Mouse (Mus musculus): ENCODE results near the gene Insc. TPM values are rescaled to one million over a fixed set of nuclear protein-coding genes. Genes with fewer than 3 reads are reported as not detected.

Insc gene
- polyA plus RNA-seq, 1 experiment = 0.05 TPM

DNA sequence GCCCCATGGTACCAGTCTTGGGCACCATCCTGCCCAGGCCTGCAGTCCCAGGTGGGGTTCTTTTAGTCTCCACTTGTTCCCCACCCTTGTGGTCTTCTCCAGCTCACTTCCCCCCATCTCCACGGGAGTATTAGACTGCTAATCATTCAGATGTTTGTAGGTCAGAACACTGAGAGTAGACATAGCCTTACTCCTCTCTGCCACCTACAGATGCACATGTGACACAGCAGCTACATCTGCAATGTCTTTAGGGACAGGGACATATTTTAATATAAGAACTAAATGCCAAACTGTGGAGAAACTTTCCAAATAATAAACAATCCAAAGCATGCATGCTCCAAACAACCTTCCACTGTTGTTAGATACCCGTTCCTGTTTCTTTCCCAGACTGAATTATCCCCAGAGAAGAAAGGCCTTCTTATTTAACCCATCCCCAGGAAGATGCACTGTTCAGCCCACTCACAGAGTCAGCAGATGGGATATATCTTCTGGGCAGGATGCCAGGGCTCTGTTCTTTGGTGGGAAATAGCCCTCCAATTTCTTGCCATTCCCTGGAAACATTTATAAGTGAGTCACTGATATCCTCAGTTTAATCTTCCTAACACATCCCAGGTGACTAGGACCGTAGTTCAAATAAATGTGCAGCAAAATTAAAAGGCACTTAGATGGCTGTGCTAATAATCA lies 88.9 kb downstream of the Insc start:
- TF ChIP-seq GATA1 (IDR thresholded peaks at IDR 0.05; ENCODE audit: low read length) (no peak), TAL1 (IDR thresholded peaks at IDR 0.05; ENCODE audit: low read length) (no peak)
- H3K27me3 ChIP-seq (ENCODE audit: control insufficient read depth) = no peaks in the 10 kb centered on the region
- no peak overlapping the region for H3K4me3 ChIP-seq (replicated peaks)
- no peaks in the 10 kb centered on the region for H3K9me3 ChIP-seq (ENCODE audit: control insufficient read depth, low read length)
- no peaks in the 10 kb centered on the region; the same call in 1 of the 2 replicates for H3K36me3 ChIP-seq (ENCODE audit: control insufficient read depth)
- H3K4me1 ChIP-seq (ENCODE audit: control insufficient read depth) = no peaks in the 10 kb centered on the region

DNA sequence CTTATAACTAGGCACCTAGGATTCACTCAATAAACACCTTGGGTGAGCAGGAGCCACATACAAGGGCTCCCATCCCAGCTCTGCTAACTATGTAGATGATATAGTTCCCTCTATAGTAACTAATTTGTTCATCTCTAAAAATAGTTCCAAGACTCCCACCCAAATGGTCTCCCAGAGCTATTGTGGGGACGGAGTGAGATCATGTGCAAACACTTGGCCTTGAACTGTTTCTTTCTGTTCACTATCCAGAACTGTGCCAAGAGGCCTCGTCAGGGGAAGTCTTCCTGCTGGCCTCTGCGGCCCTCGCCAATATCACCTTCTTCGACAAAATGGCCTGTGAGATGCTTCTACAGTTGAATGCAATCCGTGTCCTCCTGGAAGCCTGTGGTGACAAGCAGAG lies 91.0 kb downstream of the Insc start:
- H3K4me3 ChIP-seq (replicated peaks) = no peak overlapping the region
- H3K4me1 ChIP-seq (ENCODE audit: control insufficient read depth) = no peaks in the 10 kb centered on the region
- H3K36me3 ChIP-seq (ENCODE audit: control insufficient read depth) = no peaks in the 10 kb centered on the region; the same call in 1 of the 2 replicates
- H3K9me3 ChIP-seq (ENCODE audit: control insufficient read depth, low read length) = no peaks in the 10 kb centered on the region
- H3K27me3 ChIP-seq (ENCODE audit: control insufficient read depth) = no peaks in the 10 kb centered on the region
- no peak for TF ChIP-seq TAL1 (IDR thresholded peaks at IDR 0.05; ENCODE audit: low read length)
- no peak for TF ChIP-seq GATA1 (IDR thresholded peaks at IDR 0.05; ENCODE audit: low read length)

DNA sequence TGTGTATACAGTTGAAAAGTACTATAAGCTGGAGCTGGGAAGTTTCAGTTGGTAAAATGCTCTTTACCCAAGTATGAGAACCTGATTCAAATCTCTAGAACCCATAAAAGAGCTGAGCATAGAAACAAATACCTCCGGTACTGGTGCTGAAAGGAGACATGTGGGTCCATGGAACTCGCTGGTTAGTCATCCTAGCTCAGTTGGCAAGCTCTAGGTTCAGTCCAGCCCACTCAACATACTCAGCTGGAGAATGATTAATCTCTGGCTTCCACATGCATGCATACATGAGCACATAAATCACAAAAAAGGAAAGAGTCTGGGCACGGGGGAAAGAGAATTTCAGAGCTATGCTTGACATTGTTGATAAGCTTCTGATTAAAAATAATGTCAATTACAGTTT lies 93.8 kb downstream of the Insc start:
- H3K4me1 ChIP-seq (ENCODE audit: control insufficient read depth) = no peaks in the 10 kb centered on the region
- H3K4me3 ChIP-seq (replicated peaks) = no peak overlapping the region
- H3K27me3 ChIP-seq (ENCODE audit: control insufficient read depth) = no peaks in the 10 kb centered on the region
- no peaks in the 10 kb centered on the region for H3K9me3 ChIP-seq (ENCODE audit: control insufficient read depth, low read length)
- no peaks in the 10 kb centered on the region; the same call in 1 of the 2 replicates for H3K36me3 ChIP-seq (ENCODE audit: control insufficient read depth)
- TF ChIP-seq GATA1 (IDR thresholded peaks at IDR 0.05; ENCODE audit: low read length) (no peak), TAL1 (IDR thresholded peaks at IDR 0.05; ENCODE audit: low read length) (no peak)

DNA sequence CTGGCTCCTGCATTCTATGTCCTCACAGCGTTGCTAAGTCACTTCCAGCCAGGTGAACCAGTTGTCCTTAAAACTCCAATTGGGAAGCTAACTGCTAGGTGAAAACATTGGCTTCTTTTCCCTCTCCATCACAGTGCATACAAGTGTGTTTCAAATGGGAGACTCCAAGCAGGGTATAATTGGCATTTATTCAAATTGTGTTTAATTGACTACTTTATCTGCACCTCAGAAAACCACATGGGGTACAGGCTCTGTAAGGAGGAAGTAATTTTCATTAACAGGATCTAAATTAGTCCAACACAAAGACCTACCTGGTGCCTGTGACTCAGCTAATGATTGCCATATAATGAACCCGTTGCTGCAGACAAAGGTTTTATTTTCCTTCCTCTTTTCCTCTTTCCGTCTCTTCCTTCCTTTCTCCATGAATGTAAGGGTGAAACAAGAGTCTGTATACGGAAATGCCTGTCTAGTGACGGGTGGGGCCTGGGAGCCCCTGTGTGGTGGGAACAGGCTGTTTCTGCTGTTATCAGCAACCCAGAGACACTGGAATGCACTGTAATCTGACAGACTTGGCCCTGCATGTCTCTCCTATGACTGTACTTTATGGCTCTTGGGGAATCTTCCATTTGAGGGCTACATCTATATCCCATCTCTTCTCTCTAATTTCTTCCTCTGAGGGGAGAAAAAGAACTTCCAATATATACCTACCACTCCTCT lies 96.7 kb downstream of the Insc start:
- H3K4me3 ChIP-seq (replicated peaks) = no peak overlapping the region
- no peaks in the 10 kb centered on the region for H3K27me3 ChIP-seq (ENCODE audit: control insufficient read depth)
- no peaks in the 10 kb centered on the region; the same call in 1 of the 2 replicates for H3K36me3 ChIP-seq (ENCODE audit: control insufficient read depth)
- no peak for TF ChIP-seq TAL1 (IDR thresholded peaks at IDR 0.05; ENCODE audit: low read length)
- TF ChIP-seq GATA1 (IDR thresholded peaks at IDR 0.05; ENCODE audit: low read length) = no peak
- no peaks in the 10 kb centered on the region for H3K4me1 ChIP-seq (ENCODE audit: control insufficient read depth)
- H3K9me3 ChIP-seq (ENCODE audit: control insufficient read depth, low read length) = no peaks in the 10 kb centered on the region

DNA sequence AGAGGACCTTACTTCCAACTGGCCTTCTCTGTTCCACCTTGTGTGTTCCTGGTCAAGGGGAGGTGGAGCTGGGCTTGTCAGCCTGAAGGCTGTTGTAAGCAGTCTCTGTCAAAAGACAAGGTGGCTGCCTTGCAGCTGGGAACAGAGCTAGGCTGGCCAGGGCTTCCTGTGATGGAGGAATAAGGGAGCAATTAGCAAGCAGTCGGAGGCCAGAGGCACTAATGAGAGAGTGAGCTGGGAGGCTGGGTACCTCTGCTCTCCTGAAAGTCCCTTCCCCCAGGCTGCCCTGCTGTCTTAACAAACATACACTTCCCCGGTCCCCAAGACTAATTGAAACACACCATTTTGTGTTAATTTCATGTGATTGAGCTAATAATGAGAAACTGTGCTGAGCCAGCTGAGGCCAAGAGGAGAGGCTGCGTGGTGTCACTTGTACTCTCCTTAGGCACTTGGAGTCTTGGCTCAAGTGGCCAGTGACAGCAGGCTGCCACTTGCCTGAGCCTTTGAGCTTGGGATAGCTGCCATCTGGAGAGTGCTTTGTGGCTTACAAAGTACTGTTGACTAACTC lies 99.2 kb downstream of the Insc start:
- Histone ChIP-seq H3K27me3 (ENCODE audit: control insufficient read depth) (no peaks in the 10 kb centered on the region), H3K36me3 (ENCODE audit: control insufficient read depth) (no peaks in the 10 kb centered on the region; the same call in 1 of the 2 replicates), H3K4me1 (ENCODE audit: control insufficient read depth) (no peaks in the 10 kb centered on the region), H3K4me3 (replicated peaks) (no peak overlapping the region), H3K9me3 (ENCODE audit: control insufficient read depth, low read length) (no peaks in the 10 kb centered on the region)
- TF ChIP-seq GATA1 (IDR thresholded peaks at IDR 0.05; ENCODE audit: low read length) = no peak
- no peak for TF ChIP-seq TAL1 (IDR thresholded peaks at IDR 0.05; ENCODE audit: low read length)

DNA sequence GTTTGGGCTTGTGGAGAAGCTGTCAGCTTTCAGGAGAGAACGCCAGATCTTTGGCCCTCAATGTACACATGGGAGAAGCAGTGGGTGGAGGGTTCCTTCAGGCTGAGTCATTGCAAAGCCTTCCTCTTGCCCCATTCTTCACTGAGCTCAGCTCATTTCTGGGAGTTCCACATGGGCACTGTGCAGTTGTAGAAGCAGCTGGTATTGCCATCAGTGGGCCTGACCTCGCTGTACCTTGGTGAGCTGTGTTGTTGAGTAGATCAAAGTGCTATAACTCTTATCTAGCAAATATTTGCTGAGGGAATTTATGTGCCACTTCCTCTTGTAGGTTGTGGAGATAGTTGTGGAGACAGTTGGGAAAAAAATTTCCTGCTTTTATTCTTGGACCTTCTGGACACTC lies 103.7 kb downstream of the Insc start:
- H3K9me3 ChIP-seq (ENCODE audit: control insufficient read depth, low read length) = no peaks in the 10 kb centered on the region
- no peak for TF ChIP-seq TAL1 (IDR thresholded peaks at IDR 0.05; ENCODE audit: low read length)
- TF ChIP-seq GATA1 (IDR thresholded peaks at IDR 0.05; ENCODE audit: low read length) = no peak
- H3K27me3 ChIP-seq (ENCODE audit: control insufficient read depth) = no peaks in the 10 kb centered on the region
- H3K36me3 ChIP-seq (ENCODE audit: control insufficient read depth) = no peaks in the 10 kb centered on the region; the same call in 1 of the 2 replicates
- no peaks in the 10 kb centered on the region for H3K4me1 ChIP-seq (ENCODE audit: control insufficient read depth)
- no peak overlapping the region for H3K4me3 ChIP-seq (replicated peaks)

DNA sequence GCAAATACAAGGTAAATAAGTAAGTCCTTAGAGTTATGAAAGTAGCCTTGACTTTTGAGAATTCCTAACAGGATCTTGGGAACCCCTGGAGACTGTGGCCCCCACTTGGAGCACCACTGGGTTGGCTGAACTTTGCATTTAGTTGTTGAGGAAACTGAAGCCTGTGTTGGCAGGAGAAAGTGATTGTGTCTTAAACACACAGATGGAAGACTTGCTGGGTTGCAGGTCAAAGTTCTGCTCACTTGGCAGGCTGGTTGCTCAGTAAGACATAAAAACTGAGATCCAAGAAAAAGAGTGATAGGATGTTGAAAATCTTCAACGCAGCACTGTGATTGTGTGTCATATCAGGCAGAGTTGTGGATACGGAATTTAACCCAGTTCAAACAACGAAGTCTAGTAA lies 108.9 kb downstream of the Insc start:
- H3K36me3 ChIP-seq (ENCODE audit: control insufficient read depth) = no peaks in the 10 kb centered on the region
- no peaks in the 10 kb centered on the region for H3K27me3 ChIP-seq (ENCODE audit: control insufficient read depth)
- H3K4me3 ChIP-seq (replicated peaks) = no peak overlapping the region
- TF ChIP-seq TAL1 (IDR thresholded peaks at IDR 0.05; ENCODE audit: low read length) (no peak), GATA1 (IDR thresholded peaks at IDR 0.05; ENCODE audit: low read length) (no peak)
- H3K4me1 ChIP-seq (ENCODE audit: control insufficient read depth) = no peaks in the 10 kb centered on the region
- H3K9me3 ChIP-seq (ENCODE audit: control insufficient read depth, low read length) = no peaks in the 10 kb centered on the region

DNA sequence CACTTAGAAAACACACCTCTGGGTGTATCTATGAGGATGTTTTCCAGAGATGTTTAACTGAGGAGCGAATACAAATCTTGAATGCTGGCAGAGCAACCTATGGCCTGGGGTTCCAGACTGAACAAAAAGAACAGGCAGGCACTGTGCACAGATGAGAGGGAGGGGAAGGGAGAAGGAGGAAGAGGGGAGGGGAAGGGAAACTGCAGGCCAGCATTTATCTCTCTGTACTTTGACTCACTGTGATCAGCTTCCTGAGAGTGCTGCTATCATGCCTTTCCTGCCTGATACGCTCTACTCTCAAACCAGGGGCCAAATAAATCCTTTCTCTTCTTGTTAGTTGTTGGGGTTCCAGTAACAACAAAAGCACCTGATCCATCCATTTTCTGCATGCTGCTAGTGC lies 110.7 kb downstream of the Insc start:
- no peak for TF ChIP-seq GATA1 (IDR thresholded peaks at IDR 0.05; ENCODE audit: low read length)
- TF ChIP-seq TAL1 (IDR thresholded peaks at IDR 0.05; ENCODE audit: low read length) = no peak
- H3K36me3 ChIP-seq (ENCODE audit: control insufficient read depth) = no peaks in the 10 kb centered on the region
- H3K4me3 ChIP-seq (replicated peaks) = no peak overlapping the region
- no peaks in the 10 kb centered on the region for H3K27me3 ChIP-seq (ENCODE audit: control insufficient read depth)
- H3K9me3 ChIP-seq (ENCODE audit: control insufficient read depth, low read length) = no peaks in the 10 kb centered on the region
- H3K4me1 ChIP-seq (ENCODE audit: control insufficient read depth) = no peaks in the 10 kb centered on the region

DNA sequence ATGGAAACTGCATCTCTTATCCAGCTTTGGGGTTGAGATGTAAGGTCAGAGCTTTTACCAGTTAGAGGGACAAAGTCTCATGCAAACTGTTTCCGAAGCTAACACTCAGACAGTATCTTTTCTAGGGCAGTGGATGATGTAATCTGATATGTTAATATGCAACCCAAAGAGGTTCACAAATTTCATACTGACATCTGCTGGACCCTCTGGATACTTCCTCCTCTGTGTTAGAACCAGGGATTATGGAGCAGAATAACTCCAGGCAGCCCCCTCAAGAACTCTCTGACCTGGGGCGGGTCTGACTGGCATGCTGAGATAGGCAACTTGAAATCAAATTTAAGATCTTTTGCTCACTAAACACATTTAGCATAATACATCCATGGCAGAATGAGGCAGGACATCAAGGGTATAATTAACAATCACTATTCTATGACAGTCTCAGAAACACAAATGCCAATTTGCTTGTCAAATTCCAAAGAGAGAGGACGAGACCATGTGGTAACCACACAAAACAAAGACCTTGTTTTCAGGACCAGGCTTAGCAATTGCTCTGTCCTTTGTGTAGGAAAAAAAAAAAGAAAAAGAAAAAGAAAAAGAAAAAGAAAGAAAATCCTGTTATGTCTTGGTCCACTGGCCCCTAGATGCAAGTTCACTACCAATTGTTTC lies 117.5 kb downstream of the Insc start:
- Histone ChIP-seq H3K4me1 (ENCODE audit: control insufficient read depth) (no peaks in the 10 kb centered on the region), H3K27me3 (ENCODE audit: control insufficient read depth) (no peaks in the 10 kb centered on the region), H3K9me3 (ENCODE audit: control insufficient read depth, low read length) (no peaks in the 10 kb centered on the region), H3K36me3 (ENCODE audit: control insufficient read depth) (no peaks in the 10 kb centered on the region), H3K4me3 (replicated peaks) (no peak overlapping the region)
- TF ChIP-seq GATA1 (IDR thresholded peaks at IDR 0.05; ENCODE audit: low read length) = no peak
- TF ChIP-seq TAL1 (IDR thresholded peaks at IDR 0.05; ENCODE audit: low read length) = no peak

All from erythroblast, embryonic 14.5 days (primary cell).